Mouse (Mus musculus): ENCODE results near the gene Twf2.

GRCm38 (mm10) chr9:106232956-106233355, 30.0 kb downstream of the Twf2 start:
- no peak for TF ChIP-seq CTCF (IDR thresholded peaks at IDR 0.05)
- TF ChIP-seq EP300 (IDR thresholded peaks at IDR 0.05): no peak

All from lung, postnatal 0 days (tissue).